Mouse (Mus musculus): ENCODE measurements at regions not wholly inside any gene's neighbourhood (a gene's known extent, or its start where the extent isn't known, plus 50 kb on each side); places are given as distances from the start of the nearest gene placed in this dataset.

DNA sequence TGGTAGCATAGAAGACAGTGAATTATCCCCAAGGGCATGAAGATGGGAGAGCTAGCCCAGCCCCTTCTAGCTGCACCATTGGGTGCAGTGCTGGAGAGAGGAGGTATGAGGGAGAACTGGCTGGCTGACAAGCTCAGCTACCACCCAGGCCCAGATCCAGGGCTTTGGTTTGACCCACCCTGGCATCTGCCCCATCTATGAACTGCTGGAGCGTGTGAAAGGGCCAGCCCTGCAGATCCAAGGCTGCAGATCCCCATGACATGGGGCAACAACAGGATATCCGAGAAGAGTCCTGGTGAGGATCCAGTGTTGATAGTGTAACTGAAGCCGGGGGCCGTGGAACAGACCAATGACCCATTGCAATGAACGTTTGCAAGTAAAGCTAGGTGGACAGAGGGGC lies 81.2 kb upstream of the Cnksr3 start:
- no peak for TF ChIP-seq TAL1 (conservative IDR thresholded peaks at IDR 0.05; ENCODE audit: low read depth, low read length)
- TF ChIP-seq CTCF (IDR thresholded peaks at IDR 0.05; ENCODE audit: low read depth, low read length) = no peak
- TF ChIP-seq GATA1 (IDR thresholded peaks at IDR 0.05; ENCODE audit: borderline replicate concordance, low read length) = no peak
- no peak for TF ChIP-seq POLR2AphosphoS5 (IDR thresholded peaks at IDR 0.05; ENCODE audit: insufficient replicate concordance, low read depth, low read length)
- TF ChIP-seq GATA2 (IDR thresholded peaks at IDR 0.05; ENCODE audit: borderline replicate concordance, low read depth, low read length) = no peak
